Mouse (Mus musculus): ENCODE measurements around the gene Tnfrsf26. TPM values are rescaled to one million over a fixed set of nuclear protein-coding genes. Genes with fewer than 3 reads are reported as not detected.

Tnfrsf26 gene
- total RNA-seq, 4 experiments from 2014 or later: not detected

GRCm38 (mm10) chr7:143600231-143600740, 28.2 kb downstream of the Tnfrsf26 start:
- no peak for DNase-seq (ENCODE audit: low spot score in 2 of 2)

DNA sequence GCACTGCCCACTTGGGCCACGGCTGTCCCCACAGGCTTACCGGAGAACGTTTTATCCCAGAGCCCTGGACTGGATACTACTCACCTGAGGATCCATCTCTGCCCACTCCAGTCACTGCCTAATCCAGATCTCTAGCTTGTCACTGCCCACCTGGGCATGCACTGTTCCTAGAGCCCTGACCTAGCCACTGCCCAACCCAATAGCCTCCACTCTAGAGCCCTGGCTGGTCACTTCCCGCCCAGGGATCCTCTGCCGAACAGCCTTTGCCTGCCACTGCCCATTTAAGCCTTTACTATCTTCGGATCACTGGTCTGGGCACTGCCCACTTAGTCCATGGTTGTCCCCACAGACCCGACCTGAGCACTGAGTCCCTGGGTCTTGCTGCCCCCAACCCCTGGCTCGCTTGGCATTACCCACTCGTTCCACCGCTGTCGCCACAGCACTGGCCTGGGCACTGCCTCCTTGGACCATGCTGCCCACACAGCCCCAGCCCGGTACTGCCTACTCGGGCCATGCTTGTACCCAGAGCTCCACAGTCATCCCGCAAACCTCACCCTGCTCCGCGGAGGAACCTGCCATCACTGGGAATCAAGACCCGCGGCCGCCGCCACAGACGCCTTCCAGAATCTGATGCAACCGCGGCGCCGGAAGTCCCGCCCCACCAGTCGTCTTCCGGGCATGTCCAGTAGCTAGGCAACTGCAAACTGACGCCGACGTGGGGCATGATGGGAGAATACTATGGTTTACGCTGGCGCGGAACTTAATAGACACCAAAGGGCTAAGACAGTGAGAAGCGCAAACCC, 28.9 kb downstream of the Tnfrsf26 start, which contains the start of gene Cars:
Cars (minus strand) TSS at position 663 of the 803 bp plus-strand sequence.
- DNase-seq (ENCODE audit: low spot score in 2 of 2): peak; percentile 89 to 91

DNA sequence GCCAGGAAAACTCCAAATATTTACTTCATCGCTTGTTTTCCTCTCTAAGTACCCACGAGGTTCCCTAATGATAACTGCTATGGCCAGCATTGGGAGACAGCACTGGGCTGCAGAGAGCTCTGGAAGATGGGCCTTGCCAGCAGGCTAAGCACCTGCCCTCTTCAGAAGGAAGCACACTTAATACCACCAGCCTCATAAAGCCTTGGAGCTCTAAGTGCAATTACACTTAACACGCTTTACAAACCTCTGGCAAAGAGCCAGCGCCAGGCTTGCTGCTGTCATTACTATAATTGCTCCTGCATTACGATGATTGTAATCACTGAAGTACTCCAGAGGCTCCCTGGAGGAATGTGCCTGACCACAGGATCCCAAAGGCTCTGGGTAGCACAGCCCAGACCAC, 33.7 kb downstream of the Tnfrsf26 start:
- no peak for DNase-seq (ENCODE audit: low spot score in 2 of 2)

GRCm38 (mm10) chr7:143592255-143592654, 36.3 kb downstream of the Tnfrsf26 start:
- no peak for DNase-seq (ENCODE audit: low spot score in 2 of 2)

- DNase-seq (ENCODE audit: low spot score in 2 of 2): no peak
Measured at GRCm38 (mm10) chr7:143588006-143588405, 40.5 kb downstream of the Tnfrsf26 start.

GRCm38 (mm10) chr7:143587586-143587985, 40.9 kb downstream of the Tnfrsf26 start:
- DNase-seq (ENCODE audit: low spot score in 2 of 2): no peak

- DNase-seq (ENCODE audit: low spot score in 2 of 2): no peak
Measured at GRCm38 (mm10) chr7:143583956-143584355, 44.6 kb downstream of the Tnfrsf26 start.

GRCm38 (mm10) chr7:143583025-143583424, 45.5 kb downstream of the Tnfrsf26 start:
- no peak for DNase-seq (ENCODE audit: low spot score in 2 of 2)

GRCm38 (mm10) chr7:143575751-143576150, 52.8 kb downstream of the Tnfrsf26 start:
- DNase-seq (ENCODE audit: low spot score in 2 of 2): no peak

GRCm38 (mm10) chr7:143565648-143566039, 62.9 kb downstream of the Tnfrsf26 start:
- DNase-seq (ENCODE audit: low spot score in 2 of 2): no peak

GRCm38 (mm10) chr7:143565015-143565647, 63.4 kb downstream of the Tnfrsf26 start:
- no peak for DNase-seq (ENCODE audit: low spot score in 2 of 2)

GRCm38 (mm10) chr7:143563787-143564186, 64.7 kb downstream of the Tnfrsf26 start:
- no peak for DNase-seq (ENCODE audit: low spot score in 2 of 2)

Small RNAs within 50 kb of the gene (microRNA-seq; reads per million reads assigned to microRNA genes)
- gene Mir7064: 0 to 0.22 reads per million in 2 experiments

Other genes starting within 250 kb of the Tnfrsf26 start
- gene Cdkn1c, start 167.7 kb downstream of the Tnfrsf26 start, total RNA-seq (2022): 10 to 100 TPM; 16.4 to 17.3 (median 16.9) TPM
- gene Slc22a18, start 155.0 kb downstream of the Tnfrsf26 start, total RNA-seq (2022): 1 to 10 TPM in 3 of 4 experiments, under 1 TPM in 1; 0.78 to 1.8 (median 1.2) TPM
- not detected for gene Phlda2, start 125.6 kb downstream of the Tnfrsf26 start, total RNA-seq (2022)
- 100 to 1,000 TPM; 106 to 123 (median 113) TPM for gene Nap1l4, start 79.6 kb downstream of the Tnfrsf26 start, total RNA-seq (2022)
- 10 to 100 TPM; 50.1 to 58.2 (median 54.2) TPM for gene Cars, start 28.6 kb downstream of the Tnfrsf26 start, total RNA-seq (2022)
- 1 to 10 TPM; 1.0 to 2.9 (median 2.8) TPM for gene Tnfrsf22, start 20.9 kb upstream of the Tnfrsf26 start, total RNA-seq (2022)
- gene Tnfrsf23, start 57.1 kb upstream of the Tnfrsf26 start, total RNA-seq (2022): 1 to 10 TPM in 2 of 4 experiments, under 1 TPM in 2; 0.72 to 2.3 (median 1.1) TPM
- 10 to 100 TPM; 32.1 to 43.1 (median 38.2) TPM for gene Osbpl5, start 128.3 kb upstream of the Tnfrsf26 start, total RNA-seq (2022)
- not detected for gene Mrgprg, start 138.3 kb upstream of the Tnfrsf26 start, total RNA-seq (2022)
- gene Mrgpre, start 155.8 kb upstream of the Tnfrsf26 start, total RNA-seq (2022): 1 to 10 TPM; 7.0 to 8.4 (median 7.8) TPM
- 1 to 10 TPM; 5.4 to 7.8 (median 5.7) TPM for gene Nadsyn1, start 194.1 kb upstream of the Tnfrsf26 start, total RNA-seq (2022)
- gene Dhcr7, start 194.4 kb upstream of the Tnfrsf26 start, total RNA-seq (2022): 10 to 100 TPM; 37.6 to 43.0 (median 39.8) TPM
- gene Gm498, start 238.1 kb upstream of the Tnfrsf26 start, total RNA-seq (2022): not detected

All from left cerebral cortex, adult 8-10 months (tissue).